Mouse (Mus musculus) liver, embryonic 14.5 days (tissue): ENCODE results near the gene Arsg. TPM values are rescaled to one million over a fixed set of nuclear protein-coding genes. Genes with fewer than 3 reads are reported as not detected.

Experiments used
- ATAC-seq: fragments of 200-750 bp; cut with Nextera tagmentation; 2 replicates; pipeline ENCODE4 v1.8.0; 2017; ENCODE audit warnings: moderate number of reproducible peaks, mild to moderate bottlenecking, moderate library complexity; ENCODE audit not compliant: insufficient read depth
- DNase-seq, 3 experiments: peaks; one replicate each; pipeline ENCODE4 v3.0.0-alpha.2; 2012 to 2013; ENCODE audit warnings: low read depth in 3 of 3, low spot score in 3 of 3
- H3K27ac ChIP-seq: fragments of 300-500 bp; sonication (generic); 2 replicates; pipeline ENCODE4 v1.5.1; 2014; ENCODE audit warnings: moderate library complexity, mild to moderate bottlenecking, control low read depth, inconsistent platforms
- H3K27me3 ChIP-seq: fragments of 300-500 bp; sonication (generic); 2 replicates; pipeline ENCODE4 v1.6.1; 2014; ENCODE audit warnings: mild to moderate bottlenecking, low read length, moderate library complexity; ENCODE audit not compliant: control insufficient read depth, insufficient read depth
- H3K36me3 ChIP-seq: fragments of 300-500 bp; sonication (generic); replicated peaks from 2 replicates; pipeline ENCODE4 v1.6.1; 2014; ENCODE audit warnings: low read depth; ENCODE audit not compliant: control insufficient read depth, insufficient read depth
- H3K4me1 ChIP-seq, 2 experiments: fragments of 200-500 bp in 1 of 2; fragments of 300-500 bp in 1 of 2; sonication (generic) in 1 of 2; replicated peaks; 2 replicates each; pipeline ENCODE4 v1.6.1; 2012 to 2014; ENCODE audit warnings: antibody characterized with exemption in 1 of 2, inconsistent platforms in 1 of 2, low read length in 1 of 2; ENCODE audit not compliant: control insufficient read depth in 2 of 2, insufficient read depth in 2 of 2
- H3K4me2 ChIP-seq: fragments of 300-500 bp; sonication (generic); 2 replicates; pipeline ENCODE4 v1.6.1; 2014; ENCODE audit warnings: low read depth, mild to moderate bottlenecking, control low read depth, moderate library complexity
- H3K4me3 ChIP-seq, 2 experiments: fragments of 200-500 bp in 1 of 2; fragments of 300-500 bp in 1 of 2; sonication (generic) in 1 of 2; 2 replicates each; pipeline ENCODE4 v1.5.1; 2012 to 2014; ENCODE audit warnings: low read depth in 2 of 2, low read length in 2 of 2, mild to moderate bottlenecking in 2 of 2, control low read depth in 1 of 2, inconsistent platforms in 1 of 2, moderate library complexity in 1 of 2; ENCODE audit not compliant: insufficient read depth in 1 of 2
- H3K9ac ChIP-seq: fragments of 300-500 bp; sonication (generic); replicated peaks from 2 replicates; pipeline ENCODE4 v1.6.1; 2014; ENCODE audit warnings: mild to moderate bottlenecking, control low read depth, moderate library complexity
- H3K9me3 ChIP-seq: fragments of 300-500 bp; sonication (generic); 2 replicates; pipeline ENCODE4 v1.6.1; 2016; ENCODE audit warnings: low read length, mixed read lengths; ENCODE audit not compliant: control insufficient read depth
- CTCF ChIP-seq: IDR thresholded peaks from 2 replicates; pipeline ENCODE4 v1.5.1; 2016; ENCODE audit warnings: antibody characterized with exemption, low read depth, control low read depth
- EP300 ChIP-seq: IDR thresholded peaks from 2 replicates; pipeline ENCODE4 v1.6.1; 2016; ENCODE audit warnings: antibody characterized with exemption, low read depth
- WGBS: fragments of 180-500 bp; shearing (Covaris S2); extraction: QIAGEN DNeasy Blood & Tissue Kit; methylation state at CpG from one replicate; pipeline ENCODE4 v1.1.7; 2014; ENCODE audit not compliant: insufficient replicate concordance; 5-methylcytosine and 5-hydroxymethylcytosine counted together
- polyA plus RNA-seq, 2 experiments: library from polyadenylated mRNA; depleted of rRNA in 1 of 2; stranded (reverse) in 1 of 2; unstranded in 1 of 2; fragments of >200 nt; fragmentation: Nextera tagmentation in 1 of 2; extraction: Ambion mirVana in 1 of 2; gene quantifications; 2 replicates each; pipeline versions ENCODE4 v1.2.1 to v1.2.3; 2012 to 2014

Gene Arsg
- polyA plus RNA-seq, 2 experiments: 2.3 to 3.8 TPM

- Histone ChIP-seq H3K4me1 (peaks cover 0 to 3% of the 10 kb centered on the region in 2 experiments; a peak in 1 of 4 replicates), H3K9ac (no peak overlapping the region), H3K27ac (no peak overlapping the region), H3K36me3 (no peaks in the 10 kb centered on the region), H3K4me3 (no peak overlapping the region), H3K4me2 (no peak overlapping the region), H3K9me3 (no peaks in the 10 kb centered on the region), H3K27me3 (no peaks in the 10 kb centered on the region)
- DNase-seq (no peak), ATAC-seq (no peak)
- no peak for TF ChIP-seq EP300
- no peak for TF ChIP-seq CTCF
- WGBS: 43% methylated on average over 5 of the region's 5 CpGs
Measured at GRCm38 (mm10) chr11:109524869-109525268, 51.7 kb downstream of the Arsg start.

- H3K4me1 ChIP-seq: peaks cover 0 to 3% of the 10 kb centered on the region in 2 experiments; a peak in 1 of 4 replicates
- DNase-seq (no peak), ATAC-seq (no peak)
- H3K36me3 ChIP-seq: no peaks in the 10 kb centered on the region
- no peaks in the 10 kb centered on the region for H3K9me3 ChIP-seq
- H3K4me2 ChIP-seq: no peak overlapping the region
- no peak overlapping the region for H3K9ac ChIP-seq
- H3K4me3 ChIP-seq: no peak overlapping the region
- no peak overlapping the region for H3K27ac ChIP-seq
- TF ChIP-seq CTCF (no peak), EP300 (no peak)
- 90% methylated on average over 4 of the region's 4 CpGs for WGBS
- no peaks in the 10 kb centered on the region for H3K27me3 ChIP-seq
Measured at GRCm38 (mm10) chr11:109525571-109525970, 52.4 kb downstream of the Arsg start.

GRCm38 (mm10) chr11:109530030-109530429 is 56.9 kb downstream of the Arsg start:
- whole genome bisulfite sequencing: 70% methylated on average over 4 of the region's 4 CpGs
- H3K4me2 ChIP-seq: no peak overlapping the region

GRCm38 (mm10) chr11:109535966-109536365 is 62.8 kb downstream of the Arsg start:
- no peak overlapping the region for H3K9ac ChIP-seq
- no peaks in the 10 kb centered on the region for H3K27me3 ChIP-seq
- H3K36me3 ChIP-seq: no peaks in the 10 kb centered on the region
- ATAC-seq (no peak), DNase-seq (no peak)
- no peak overlapping the region for H3K27ac ChIP-seq
- 86% methylated on average over 6 of the region's 6 CpGs for WGBS
- no peak overlapping the region for H3K4me2 ChIP-seq
- TF ChIP-seq EP300 (no peak), CTCF (no peak)
- H3K4me3 ChIP-seq: no peak overlapping the region
- H3K4me1 ChIP-seq: peaks cover 3 to 22% of the 10 kb centered on the region in 2 experiments; a peak in 3 of 4 replicates
- H3K9me3 ChIP-seq: no peaks in the 10 kb centered on the region

More at GRCm38 (mm10) chr11:109530030-109530429, 56.9 kb downstream of the Arsg start:
- TF ChIP-seq CTCF: no peak
- TF ChIP-seq EP300: no peak
- H3K9me3 ChIP-seq: no peaks in the 10 kb centered on the region
- no peaks in the 10 kb centered on the region for H3K36me3 ChIP-seq
- no peak overlapping the region for H3K4me3 ChIP-seq
- H3K4me1 ChIP-seq: no peaks in the 10 kb centered on the region
- no peaks in the 10 kb centered on the region for H3K27me3 ChIP-seq
- no peak overlapping the region for H3K9ac ChIP-seq
- H3K27ac ChIP-seq: no peak overlapping the region
- no peak for ATAC-seq
- no peak for DNase-seq

- Histone ChIP-seq H3K4me3 (no peak overlapping the region), H3K9me3 (no peaks in the 10 kb centered on the region), H3K4me1 (peaks cover 9 to 30% of the 10 kb centered on the region in 2 experiments), H3K27ac (no peak overlapping the region), H3K27me3 (no peaks in the 10 kb centered on the region), H3K4me2 (no peak overlapping the region), H3K36me3 (no peaks in the 10 kb centered on the region), H3K9ac (no peak overlapping the region)
- TF ChIP-seq CTCF: no peak
- no peak for TF ChIP-seq EP300
- 72% methylated on average over 5 of the region's 5 CpGs for WGBS
- no peak for ATAC-seq
- DNase-seq: no peak
Measured at GRCm38 (mm10) chr11:109536939-109537338, 63.8 kb downstream of the Arsg start.
